Mouse (Mus musculus): ENCODE data around the gene Fam227a.
A peak's percentile ranks its signal among the peaks of the same experiment; 100 is the strongest.
"Not testable (repeated sequence)": the region's sequence is repeated elsewhere in the genome, so short reads cannot be mapped to it uniquely, and the experiment has no call there.

Gene Fam227a

DNA sequence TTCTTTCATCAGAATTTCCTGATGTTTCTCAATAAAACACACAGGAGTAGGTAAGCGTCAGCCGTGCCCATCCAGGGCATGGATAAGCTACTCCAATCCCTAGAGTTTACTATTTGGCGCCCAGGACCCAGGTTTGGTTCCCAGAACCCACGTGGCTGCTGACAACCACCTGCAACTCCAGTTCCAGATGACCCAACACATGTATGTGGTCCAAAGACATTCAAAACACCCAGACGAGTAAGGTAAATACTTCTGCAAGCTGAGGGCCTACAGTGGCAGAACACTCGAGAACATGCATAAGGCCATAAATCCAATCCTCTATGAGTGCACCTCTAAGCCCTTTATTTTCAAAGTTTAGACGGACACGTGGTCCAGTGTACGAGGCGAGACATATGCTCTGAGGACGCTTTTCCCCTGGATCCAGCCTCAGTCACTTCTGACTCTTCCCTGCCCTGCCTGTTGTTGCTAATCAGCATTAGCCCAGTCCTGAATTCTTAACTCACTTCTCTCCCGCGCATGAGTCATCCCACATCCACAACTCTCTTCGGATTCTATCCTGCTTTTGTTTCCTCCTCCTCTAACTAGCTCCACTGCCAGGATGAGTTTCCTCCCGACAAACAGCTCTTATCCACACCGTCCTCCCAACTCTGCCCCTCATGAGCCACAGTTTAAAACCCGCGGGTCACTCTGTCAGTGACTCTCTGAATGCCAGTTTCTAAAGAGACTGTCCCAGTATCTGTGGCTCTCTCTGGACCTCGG lies 25.1 kb upstream of the Fam227a start:
- DNase-seq, result no peak

DNA sequence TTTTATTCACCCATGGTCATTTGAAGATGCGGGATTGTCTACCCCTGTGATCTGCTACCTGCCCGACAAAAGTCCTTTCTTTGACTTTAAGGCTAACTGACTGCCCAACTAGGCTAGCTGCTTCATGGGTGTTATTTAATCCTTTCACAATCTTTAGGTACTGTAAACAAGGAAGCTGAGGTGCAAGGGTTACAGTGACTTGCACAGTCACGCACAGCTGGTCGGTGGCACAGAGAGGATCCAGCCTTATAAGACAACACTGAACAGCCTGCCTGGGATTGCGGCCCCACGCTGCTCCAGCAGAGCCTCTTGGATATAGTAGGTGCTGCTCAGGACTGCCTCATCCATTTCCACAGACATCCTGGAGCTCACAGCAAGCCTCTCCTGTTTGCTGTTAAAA lies 24.4 kb upstream of the Fam227a start:
- DNase-seq, result no peak

DNA sequence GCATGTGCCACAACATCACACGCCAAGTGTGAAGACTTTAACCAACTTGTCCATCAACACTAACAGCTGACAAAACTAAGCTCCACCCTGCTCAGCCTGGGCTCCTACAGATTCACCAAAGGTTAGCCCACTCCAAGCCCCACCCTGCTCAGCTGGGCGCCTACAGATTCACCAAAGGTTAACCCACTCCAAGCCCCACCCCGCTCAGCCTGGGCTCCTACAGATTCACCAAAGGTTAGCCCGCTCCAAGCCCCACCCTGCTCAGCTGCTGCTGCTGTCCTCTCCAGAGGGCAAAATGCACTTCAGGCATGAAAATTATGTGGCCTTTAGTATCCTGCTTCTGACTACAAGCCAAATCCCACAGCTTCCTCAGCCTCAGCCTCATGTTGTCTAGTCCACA lies 23.2 kb upstream of the Fam227a start:
- no peak for DNase-seq

DNA sequence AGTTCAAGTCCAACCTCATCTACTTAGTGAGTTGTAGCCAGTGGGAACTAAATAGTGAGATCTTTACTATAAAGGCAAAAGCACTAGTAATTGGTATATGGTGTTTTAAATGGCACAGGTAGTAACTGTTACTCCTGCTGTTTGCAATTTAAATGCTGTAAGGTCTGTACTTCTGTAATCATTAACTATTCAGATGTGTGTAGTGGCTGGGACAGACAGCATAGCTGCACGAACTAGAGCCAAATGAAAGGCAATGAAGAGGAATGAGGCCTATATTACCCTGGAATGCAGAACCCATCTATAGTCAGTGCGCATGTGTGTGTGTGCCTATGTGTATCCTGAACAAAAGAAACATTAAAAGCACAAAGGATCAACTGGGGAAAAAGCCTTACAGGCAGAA lies 19.2 kb upstream of the Fam227a start:
- no peak for DNase-seq

DNA sequence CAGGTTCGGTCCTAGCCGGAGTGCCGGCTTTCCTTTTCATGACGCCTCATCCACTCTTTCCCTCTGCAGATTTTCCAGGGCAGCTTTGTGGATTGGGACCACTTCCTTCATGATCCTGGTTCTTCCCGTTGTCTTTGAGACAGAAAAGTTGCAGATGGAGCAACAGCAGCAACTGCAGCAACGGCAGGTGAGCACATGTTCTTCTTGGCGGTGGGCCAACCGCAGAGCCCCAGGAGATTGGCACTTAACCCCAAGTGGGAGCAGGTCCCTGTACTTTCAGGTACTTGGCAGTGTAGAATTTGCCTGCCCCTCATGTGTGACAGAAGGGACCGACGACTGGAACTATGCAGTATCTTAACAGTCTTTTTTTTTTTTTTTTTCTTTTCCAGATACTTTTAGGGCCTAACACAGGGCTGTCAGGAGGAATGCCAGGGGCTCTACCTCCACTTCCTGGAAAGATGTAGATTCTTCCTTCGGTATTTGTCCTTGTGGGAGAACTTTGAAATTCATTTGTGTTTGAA lies 13.1 kb upstream of the Fam227a start:
- DNase-seq, result not testable (repeated sequence)

DNA sequence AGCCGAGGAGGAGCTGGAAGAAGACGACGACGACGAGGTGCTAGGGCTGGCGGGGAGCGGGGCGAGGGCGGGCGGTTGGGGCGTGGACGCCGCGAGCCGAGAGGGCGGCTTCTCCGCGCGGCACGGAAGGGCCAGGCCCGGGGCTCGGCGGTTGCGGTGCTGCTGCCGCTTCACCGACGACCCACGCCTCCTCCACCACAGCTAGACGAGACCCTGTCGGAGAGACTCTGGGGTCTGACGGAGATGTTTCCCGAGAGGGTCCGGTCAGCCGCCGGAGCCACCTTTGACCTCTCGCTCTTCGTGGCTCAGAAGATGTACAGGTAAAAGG lies 12.2 kb upstream of the Fam227a start:
- DNase-seq, result no peak

DNA sequence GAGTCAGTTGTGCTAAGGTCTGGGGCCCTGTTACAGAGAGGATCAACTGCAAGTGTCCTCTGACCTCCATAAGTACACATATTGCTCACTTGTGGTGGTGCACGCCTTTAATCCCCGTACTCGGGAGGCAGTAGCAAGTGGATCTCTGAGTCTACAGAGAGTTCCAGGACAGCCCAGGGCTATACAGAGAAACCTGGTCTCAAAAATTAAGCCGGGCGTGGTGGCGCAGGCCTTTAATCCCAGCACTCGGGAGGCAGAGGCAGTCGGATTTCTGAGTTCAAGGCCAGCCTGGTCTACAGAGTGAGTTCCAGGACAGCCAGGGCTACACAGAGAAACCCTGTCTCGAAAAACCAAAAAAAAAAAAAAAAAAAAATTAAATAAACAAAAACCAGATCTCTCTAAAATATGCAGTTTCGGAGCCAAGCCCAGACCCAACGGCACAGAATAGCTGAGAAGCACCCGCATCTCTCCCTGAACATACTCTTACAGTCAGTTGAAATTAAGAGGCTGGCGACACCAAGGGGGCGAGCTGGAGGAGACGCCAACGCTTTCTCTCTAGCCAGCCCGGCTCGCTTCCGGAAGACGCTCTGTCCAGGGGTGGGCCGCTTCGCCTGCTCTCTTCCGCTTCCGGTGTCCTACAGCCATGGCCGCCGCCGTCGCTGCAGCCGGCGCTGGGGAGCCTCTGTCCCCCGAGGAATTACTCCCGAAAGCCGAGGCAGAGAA lies 11.7 kb upstream of the Fam227a start, which contains the start of gene Tomm22:
Gene Tomm22, plus strand, starts transcription at position 613 of the 723 bp plus-strand sequence.
- DNase-seq, result peak; percentile 84

DNA sequence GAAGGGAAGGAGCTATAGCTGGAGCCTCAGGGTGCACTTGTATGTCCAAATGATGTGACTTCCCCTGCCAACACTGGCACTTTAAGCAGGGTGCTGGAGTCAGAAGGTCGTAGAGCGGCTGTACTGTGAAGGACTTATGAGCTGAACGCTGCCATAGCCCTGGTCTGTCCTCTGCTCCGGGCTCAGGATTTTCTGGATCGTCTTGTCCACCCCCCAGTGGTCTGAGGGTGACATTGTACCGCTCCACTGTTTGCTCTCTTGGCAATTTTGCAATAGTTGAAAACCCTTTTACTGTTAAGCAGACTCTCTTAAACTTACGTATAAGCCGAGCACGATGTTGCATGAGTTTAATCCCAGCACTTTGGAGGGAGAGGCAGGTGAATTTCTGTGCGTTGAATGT lies 10.4 kb upstream of the Fam227a start:
- DNase-seq, result no peak

DNA sequence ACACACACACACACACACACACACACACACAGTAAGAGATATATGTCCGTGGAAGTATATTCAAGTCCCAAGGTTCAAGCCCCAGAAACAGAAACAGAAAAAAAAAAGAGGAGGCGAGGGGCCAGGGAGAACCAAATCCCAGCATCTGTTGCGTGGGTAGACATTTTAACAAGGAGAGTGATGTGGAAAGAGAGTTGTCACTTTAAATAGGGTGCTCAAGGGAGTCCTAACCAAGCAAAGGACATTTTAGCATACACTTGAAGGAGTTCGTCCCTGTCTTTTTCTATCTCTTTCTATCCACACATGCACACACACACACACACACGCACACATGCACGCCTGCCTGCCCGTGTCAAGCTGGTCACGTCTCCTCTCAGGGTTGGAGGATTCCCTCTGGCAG lies 5.9 kb upstream of the Fam227a start:
- no peak for DNase-seq

DNA sequence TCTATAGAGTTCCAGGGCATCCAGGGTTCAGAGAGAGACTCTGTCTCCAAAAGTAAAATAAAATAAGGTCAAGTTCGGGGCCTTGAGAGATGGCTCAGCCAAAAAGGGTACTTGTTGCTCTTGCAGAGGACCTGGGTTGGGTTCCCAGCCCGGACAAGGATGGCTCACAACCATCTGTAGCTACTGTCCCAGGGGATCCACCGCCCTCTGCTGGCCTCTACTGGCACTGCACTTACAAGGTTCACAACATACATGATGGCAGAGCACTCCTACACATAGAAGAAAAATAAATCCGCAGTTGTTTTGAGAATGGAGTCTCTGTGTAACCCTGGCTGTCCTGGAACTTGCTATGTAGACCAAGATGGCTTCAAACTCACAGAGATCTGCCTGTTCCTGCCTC lies 3.1 kb upstream of the Fam227a start:
- DNase-seq, result no peak

DNA sequence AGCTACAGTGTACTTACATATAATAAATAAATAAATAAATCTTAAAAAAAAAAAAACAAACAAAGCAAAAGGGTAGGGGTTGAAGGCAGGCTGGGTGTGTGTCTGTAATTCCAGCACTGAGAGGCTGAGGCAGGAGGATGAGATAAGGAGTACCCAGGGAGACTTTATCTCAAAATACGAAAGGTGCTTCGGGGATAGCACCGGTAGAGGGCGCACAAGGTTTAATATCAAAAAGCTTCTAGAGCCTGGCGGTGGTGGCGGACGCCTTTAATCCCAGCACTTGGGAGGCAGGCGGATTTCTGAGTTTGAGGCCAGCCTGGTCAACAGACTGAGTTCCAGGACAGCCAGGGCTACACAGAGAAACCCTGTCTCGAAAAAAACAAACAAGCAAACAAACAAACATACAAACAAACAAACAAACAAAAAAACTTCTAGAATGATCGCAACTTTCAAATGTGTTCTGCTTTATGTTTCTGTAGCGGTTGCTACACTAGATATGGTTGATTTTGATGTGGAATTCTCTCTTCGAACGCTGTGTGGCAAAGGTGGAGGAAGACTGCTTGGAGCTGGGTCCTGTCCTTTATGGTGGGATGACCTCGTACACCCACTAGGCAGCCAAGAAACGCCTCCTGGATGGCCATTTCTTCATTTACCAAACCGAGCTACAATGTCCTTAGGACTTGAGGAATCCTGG lies 772 bp downstream of the Fam227a start:
- peak; percentile 90 for DNase-seq

DNA sequence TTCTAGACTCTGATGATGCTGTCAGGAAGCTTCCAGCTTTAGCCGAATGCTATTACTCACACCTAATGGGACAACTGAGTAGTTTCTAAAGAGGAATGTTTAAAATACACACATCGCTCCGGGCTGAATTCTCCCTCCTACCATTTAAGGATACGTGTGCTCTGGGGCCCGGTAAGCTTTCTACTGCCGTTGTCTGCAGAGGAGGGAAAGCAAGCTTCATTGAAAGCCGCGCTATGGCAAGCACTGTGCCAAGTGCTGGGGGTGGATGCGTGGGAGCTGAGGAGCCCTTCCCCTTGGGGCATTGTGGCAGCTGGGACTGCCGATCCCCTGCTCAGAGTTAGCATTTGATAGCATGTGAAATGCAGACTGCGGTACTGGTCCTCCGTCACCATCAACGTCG lies 2.3 kb downstream of the Fam227a start:
- DNase-seq, result no peak

DNA sequence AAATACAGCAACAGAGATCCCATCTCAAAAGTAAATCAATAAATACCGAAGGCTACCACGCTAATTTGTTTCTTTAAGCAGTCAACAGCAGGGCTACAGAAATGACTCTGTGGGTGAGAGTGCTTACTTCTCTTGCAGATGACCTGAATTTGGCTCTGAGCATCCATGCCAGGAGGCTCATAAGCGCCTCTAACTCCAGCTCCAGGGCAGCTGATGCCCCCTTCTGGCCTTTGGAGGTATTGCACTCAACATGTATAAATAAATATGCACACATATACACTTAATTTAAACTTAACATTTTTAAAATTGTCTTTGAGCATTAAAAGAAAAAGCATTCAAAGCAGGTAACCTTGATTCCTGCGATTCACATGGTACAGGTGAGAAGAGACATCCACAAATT lies 7.3 kb downstream of the Fam227a start:
- DNase-seq, result no peak

DNA sequence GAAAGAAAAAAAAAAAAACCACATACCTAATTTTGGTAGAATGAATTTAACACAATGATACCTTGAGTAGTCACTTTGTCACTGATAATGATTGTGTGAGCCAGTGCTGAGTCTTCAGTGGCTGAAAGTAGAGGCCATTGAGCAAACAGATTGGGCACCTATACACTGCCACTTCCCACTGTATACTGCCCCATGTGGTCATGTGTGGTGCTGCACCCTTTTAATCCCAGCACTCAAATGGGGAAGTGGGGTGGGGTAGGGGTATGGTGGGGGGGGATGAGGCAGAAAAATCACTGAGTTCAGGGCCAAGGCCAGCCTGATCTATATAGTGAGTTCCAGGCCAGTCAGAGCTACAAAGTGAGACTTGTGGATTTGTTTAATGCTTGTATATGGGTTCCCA lies 8.2 kb downstream of the Fam227a start:
- no peak for DNase-seq

DNA sequence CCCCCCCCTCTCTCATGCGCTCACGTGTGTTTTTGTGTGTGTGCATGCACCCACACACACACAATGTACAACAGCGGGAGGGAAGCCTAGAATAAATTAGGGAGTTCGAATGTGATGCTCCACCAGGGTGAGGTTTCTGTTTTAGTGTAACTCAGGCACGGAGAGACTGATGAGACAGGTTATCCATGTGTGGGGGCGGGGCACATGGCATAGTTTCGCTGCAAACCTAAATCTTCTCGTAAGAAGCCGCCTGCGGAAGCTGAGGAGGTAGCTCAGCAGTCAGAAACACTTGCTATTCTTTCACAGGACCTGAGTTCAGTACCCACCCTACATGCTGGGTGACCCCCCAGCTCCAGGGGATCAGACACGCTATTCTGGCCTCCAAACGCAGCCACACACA lies 10.6 kb downstream of the Fam227a start:
- DNase-seq, result no peak

DNA sequence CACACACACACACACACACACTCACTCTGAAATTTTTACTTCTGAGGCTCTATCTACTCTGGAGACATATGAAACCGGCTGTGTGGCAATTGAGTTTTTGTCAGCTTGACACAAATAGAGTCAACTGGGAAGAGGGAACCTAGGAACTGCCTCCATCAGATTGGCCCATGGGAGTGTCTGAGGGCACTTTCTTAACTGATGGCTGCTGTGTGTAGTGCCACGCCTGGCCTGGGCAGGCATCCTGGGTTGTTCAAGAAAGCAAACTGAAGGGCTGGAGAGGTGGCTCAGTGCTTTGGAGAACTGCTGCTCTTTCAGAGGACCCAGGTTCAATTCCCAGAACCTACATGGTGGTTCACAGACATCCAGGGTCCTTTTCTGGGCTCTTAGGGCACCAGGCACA lies 13.3 kb downstream of the Fam227a start:
- no peak for DNase-seq

DNA sequence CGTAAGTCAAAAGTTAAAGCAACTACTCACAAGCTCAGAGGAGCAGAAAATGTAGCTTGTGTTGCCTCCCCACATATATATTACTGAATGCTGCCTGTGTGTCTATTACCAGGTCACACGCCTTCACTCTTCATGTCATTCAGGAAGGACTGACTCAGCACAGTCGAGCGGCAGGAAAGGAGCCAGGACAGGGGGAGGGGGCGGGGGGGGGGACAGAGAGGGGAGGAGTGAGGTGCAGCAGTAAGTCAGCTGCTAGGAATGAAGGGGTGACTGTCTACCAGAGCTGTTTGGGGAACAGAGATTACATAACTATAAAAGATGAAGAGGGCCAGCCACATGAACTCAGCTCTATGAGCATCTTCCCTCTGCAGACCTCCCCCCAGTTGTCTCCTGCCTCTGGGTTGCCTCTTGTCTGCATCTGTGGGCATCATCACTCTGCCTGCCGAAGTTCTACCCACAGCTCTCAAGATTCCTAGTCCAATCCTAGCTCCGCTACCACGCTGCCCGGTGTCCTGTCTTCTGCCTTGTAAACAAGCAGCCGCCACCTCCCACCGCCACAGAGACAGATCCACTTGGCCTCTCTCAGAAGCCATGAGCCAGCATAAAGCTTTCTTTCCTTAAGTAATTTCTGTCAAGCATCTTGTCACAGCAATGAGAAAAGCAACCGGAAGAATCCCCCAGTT lies 17.5 kb downstream of the Fam227a start:
- DNase-seq, result no peak

DNA sequence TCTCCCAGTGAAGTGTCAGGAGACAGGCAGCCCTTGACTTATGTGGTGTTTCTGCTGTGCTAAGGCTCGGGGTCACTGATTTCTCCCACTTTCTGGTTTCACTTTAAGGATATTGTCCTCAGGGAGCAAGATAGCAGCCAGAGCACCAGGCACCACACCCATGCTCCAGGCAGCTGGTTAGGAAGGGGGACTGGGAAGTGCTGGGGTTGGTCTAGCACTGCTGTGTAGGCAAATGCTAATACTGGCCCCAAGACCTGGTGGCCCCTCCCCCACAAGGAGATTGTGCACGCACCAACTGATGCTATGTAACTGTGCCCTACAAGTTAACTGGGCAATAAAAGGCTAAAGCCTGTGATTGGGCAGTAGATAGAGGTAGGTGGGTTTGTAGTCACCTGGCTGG lies 28.3 kb downstream of the Fam227a start:
- DNase-seq, result no peak

DNA sequence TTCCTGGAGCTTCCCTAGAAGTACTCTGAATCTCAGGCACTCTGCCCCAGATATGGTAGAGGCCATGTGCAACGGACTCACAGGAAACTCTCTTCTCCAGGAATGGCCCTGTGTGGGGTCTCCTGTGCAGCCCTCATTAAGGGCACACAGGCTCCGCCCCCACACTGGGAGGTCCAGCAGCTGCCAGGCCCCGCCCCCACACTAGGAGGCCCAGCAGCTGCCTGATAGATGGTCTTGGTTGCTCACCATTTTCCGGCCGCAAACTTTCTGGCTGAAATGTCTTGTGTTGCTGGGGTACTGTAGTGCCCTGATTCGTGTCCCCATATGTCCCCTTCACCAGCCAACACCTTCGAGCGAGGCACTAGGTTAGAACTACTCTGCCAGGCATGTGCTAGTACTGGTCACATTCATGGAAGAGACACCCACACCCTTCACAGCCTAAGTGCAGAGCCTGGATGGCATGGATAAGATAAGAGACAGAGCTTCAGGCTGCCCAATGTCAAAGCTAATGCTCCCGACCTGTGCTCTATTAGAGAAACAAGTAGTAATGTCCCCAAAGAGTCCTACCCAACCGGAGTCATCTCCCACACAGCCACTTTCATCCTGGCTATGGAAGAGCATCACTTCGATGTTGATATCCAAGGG lies 38.9 kb downstream of the Fam227a start:
- no peak for DNase-seq

DNA sequence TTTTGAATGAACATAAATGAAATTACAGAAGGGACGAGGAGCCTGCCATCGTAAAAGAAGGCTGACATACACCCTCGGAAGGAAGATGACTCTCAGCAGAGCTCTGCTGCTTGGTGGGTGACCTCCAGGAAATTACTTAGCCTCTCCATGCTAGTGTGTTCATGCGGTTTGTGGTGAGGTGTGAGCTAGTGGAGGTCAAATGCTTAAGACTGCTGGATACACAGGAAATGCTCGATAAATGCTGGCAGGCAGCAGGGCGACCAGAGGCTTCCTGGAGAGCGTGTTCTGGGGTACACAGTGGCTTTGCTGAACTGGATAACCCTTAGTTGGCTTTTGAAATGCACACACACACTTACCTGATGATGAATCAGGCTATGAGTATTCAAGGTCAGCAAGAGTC lies 40.3 kb downstream of the Fam227a start:
- no peak for DNase-seq

DNA sequence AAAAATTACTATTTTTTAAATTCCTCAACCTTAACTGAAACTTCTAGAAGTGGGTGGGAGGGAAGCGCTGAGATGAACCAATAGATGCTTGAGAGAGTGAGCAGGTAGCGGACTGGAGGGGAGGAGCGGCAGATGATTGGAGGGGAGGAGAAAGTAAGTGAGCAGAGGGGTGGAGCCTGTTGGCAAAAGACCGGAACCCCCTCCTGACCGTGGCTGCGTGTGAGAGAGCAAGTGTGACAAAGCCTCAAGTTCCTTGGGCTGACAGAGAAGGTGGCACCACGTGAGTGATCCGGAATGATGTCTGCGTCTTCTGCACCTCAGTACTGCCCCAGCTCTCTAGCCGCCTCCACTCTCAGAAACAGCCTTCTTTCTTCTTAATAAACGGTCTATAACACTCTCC lies 41.6 kb downstream of the Fam227a start:
- no peak for DNase-seq

DNA sequence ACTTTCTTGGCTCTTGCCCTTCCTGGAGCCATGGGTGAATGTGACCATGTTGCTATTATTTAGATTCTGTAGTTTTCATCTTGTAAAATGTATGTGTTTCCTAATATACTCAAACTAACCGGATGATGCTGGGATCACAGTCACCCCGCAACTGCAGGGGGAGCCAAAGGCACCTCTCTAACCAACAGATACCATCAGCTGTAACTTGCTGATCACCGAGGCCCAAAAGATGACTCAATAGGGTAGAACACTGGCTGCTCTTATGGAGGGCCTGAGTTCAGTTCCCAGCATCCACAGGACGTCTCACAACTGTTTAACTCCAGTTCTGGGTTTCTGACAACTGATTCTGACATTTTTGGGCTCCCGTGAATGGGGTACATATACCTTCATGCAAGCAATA lies 42.0 kb downstream of the Fam227a start:
- DNase-seq, result no peak

DNA sequence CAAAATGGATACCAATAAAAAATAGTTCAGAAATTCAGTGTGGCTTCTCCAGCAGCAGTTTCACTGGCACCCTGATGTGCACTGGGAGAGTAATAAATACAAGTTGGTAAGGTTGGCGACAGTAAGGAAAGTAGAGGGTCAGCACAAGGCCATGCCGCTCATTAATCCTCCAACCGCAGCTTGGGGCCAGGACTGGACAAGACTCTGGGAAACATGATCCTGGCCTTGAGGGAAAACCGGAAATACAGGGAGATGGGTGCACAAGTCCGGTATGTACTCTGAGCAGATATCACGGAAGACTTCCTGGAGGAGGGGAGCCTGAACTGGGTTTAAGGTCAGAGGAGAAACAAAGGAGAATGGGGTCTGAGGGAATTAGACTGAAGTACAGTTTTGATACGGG lies 43.3 kb downstream of the Fam227a start:
- no peak for DNase-seq

Measured in cerebellum, adult 8-10 months (tissue).